Mouse (Mus musculus): ENCODE measurements around the gene Kcnj6. TPM values are rescaled to one million over a fixed set of nuclear protein-coding genes. Genes with fewer than 3 reads are reported as not detected.

Gene Kcnj6
- total and polyA plus RNA-seq, 2 experiments from 2014 or later = 1.5 to 8.7 TPM

GRCm38 (mm10) chr16:94837881-94838280, 159.6 kb downstream of the Kcnj6 start:
- Histone ChIP-seq H3K4me1 (ENCODE audit: insufficient read depth) (no peaks in the 10 kb centered on the region), H3K27me3 (ENCODE audit: insufficient read depth, low read length) (no peaks in the 10 kb centered on the region), H3K36me3 (ENCODE audit: insufficient read depth) (no peaks in the 10 kb centered on the region), H3K4me3 (ENCODE audit: low read depth, low read length) (no peak overlapping the region), H3K4me2 (ENCODE audit: low read depth) (no peak overlapping the region), H3K9ac (no peak overlapping the region), H3K27ac (ENCODE audit: low read depth, low read length) (no peak overlapping the region), H3K9me3 (ENCODE audit: low read length) (no peaks in the 10 kb centered on the region)
- no peak; the same call in 1 of the 2 replicates for ATAC-seq
- no peak for TF ChIP-seq CTCF (IDR thresholded peaks at IDR 0.05; ENCODE audit: low read depth)
- WGBS = 85% methylated on average over 9 of the region's 9 CpGs
- no peak for DNase-seq

GRCm38 (mm10) chr16:94834502-94834901, 163.0 kb downstream of the Kcnj6 start:
- H3K4me1 ChIP-seq (ENCODE audit: insufficient read depth) = no peaks in the 10 kb centered on the region
- H3K36me3 ChIP-seq (ENCODE audit: insufficient read depth) = no peaks in the 10 kb centered on the region

GRCm38 (mm10) chr16:94828166-94828565, 169.3 kb downstream of the Kcnj6 start:
- no peaks in the 10 kb centered on the region for H3K36me3 ChIP-seq (ENCODE audit: insufficient read depth)
- DNase-seq (no peak), ATAC-seq (no peak)
- 92% methylated on average over 18 of the region's 18 CpGs for WGBS
- TF ChIP-seq CTCF (IDR thresholded peaks at IDR 0.05; ENCODE audit: low read depth) = no peak
- H3K9me3 ChIP-seq (ENCODE audit: low read length) = no peaks in the 10 kb centered on the region
- no peak overlapping the region for H3K9ac ChIP-seq
- no peak overlapping the region for H3K27ac ChIP-seq (ENCODE audit: low read depth, low read length)
- H3K4me3 ChIP-seq (ENCODE audit: low read depth, low read length) = no peak overlapping the region
- H3K27me3 ChIP-seq (ENCODE audit: insufficient read depth, low read length) = no peaks in the 10 kb centered on the region
- H3K4me1 ChIP-seq (ENCODE audit: insufficient read depth) = peaks cover 7% of the 10 kb centered on the region; the same call in 1 of the 2 replicates
- H3K4me2 ChIP-seq (ENCODE audit: low read depth) = no peak overlapping the region

More at GRCm38 (mm10) chr16:94834502-94834901, 163.0 kb downstream of the Kcnj6 start:
- no peak overlapping the region for H3K4me2 ChIP-seq (ENCODE audit: low read depth)
- no peak overlapping the region for H3K27ac ChIP-seq (ENCODE audit: low read depth, low read length)
- no peak overlapping the region for H3K4me3 ChIP-seq (ENCODE audit: low read depth, low read length)
- no peak overlapping the region for H3K9ac ChIP-seq
- no peak for DNase-seq
- H3K27me3 ChIP-seq (ENCODE audit: insufficient read depth, low read length) = no peaks in the 10 kb centered on the region
- no peaks in the 10 kb centered on the region for H3K9me3 ChIP-seq (ENCODE audit: low read length)
- WGBS = 71% methylated on average over 9 of the region's 9 CpGs
- no peak for ATAC-seq
- TF ChIP-seq CTCF (IDR thresholded peaks at IDR 0.05; ENCODE audit: low read depth) = no peak

GRCm38 (mm10) chr16:94827092-94827585, 170.4 kb downstream of the Kcnj6 start:
- Histone ChIP-seq H3K4me1 (ENCODE audit: insufficient read depth) (peaks cover 7% of the 10 kb centered on the region; the same call in 1 of the 2 replicates), H3K27me3 (ENCODE audit: insufficient read depth, low read length) (no peaks in the 10 kb centered on the region), H3K4me2 (ENCODE audit: low read depth) (no peak overlapping the region), H3K9ac (no peak overlapping the region), H3K9me3 (ENCODE audit: low read length) (no peaks in the 10 kb centered on the region), H3K36me3 (ENCODE audit: insufficient read depth) (no peaks in the 10 kb centered on the region), H3K27ac (ENCODE audit: low read depth, low read length) (no peak overlapping the region; the same call in 1 of the 2 replicates), H3K4me3 (ENCODE audit: low read depth, low read length) (no peak overlapping the region)
- DNase-seq (peak; percentile 36), ATAC-seq (peak; percentile 78)
- WGBS = 20% methylated on average over 8 of the region's 8 CpGs
- TF ChIP-seq CTCF (IDR thresholded peaks at IDR 0.05; ENCODE audit: low read depth) = no peak

- no peak overlapping the region for H3K27ac ChIP-seq (ENCODE audit: low read depth, low read length)
- no peak overlapping the region for H3K4me3 ChIP-seq (ENCODE audit: low read depth, low read length)
- no peaks in the 10 kb centered on the region for H3K36me3 ChIP-seq (ENCODE audit: insufficient read depth)
- H3K4me2 ChIP-seq (ENCODE audit: low read depth) = no peak overlapping the region
- H3K9me3 ChIP-seq (ENCODE audit: low read length) = no peaks in the 10 kb centered on the region
- no peaks in the 10 kb centered on the region for H3K27me3 ChIP-seq (ENCODE audit: insufficient read depth, low read length)
- no peak for TF ChIP-seq CTCF (IDR thresholded peaks at IDR 0.05; ENCODE audit: low read depth)
- H3K4me1 ChIP-seq (ENCODE audit: insufficient read depth) = peaks cover 7% of the 10 kb centered on the region; the same call in 1 of the 2 replicates
- DNase-seq = no peak
- no peak overlapping the region for H3K9ac ChIP-seq
- 89% methylated on average over 6 of the region's 6 CpGs for WGBS
- no peak for ATAC-seq
These were observed 172.2 kb downstream of the Kcnj6 start for GRCm38 (mm10) chr16:94825274-94825673.

GRCm38 (mm10) chr16:94822611-94823010, 174.9 kb downstream of the Kcnj6 start:
- Histone ChIP-seq H3K4me3 (ENCODE audit: low read depth, low read length) (no peak overlapping the region), H3K36me3 (ENCODE audit: insufficient read depth) (no peaks in the 10 kb centered on the region), H3K27me3 (ENCODE audit: insufficient read depth, low read length) (no peaks in the 10 kb centered on the region), H3K9ac (no peak overlapping the region), H3K4me1 (ENCODE audit: insufficient read depth) (peaks cover 7% of the 10 kb centered on the region; the same call in 1 of the 2 replicates), H3K4me2 (ENCODE audit: low read depth) (no peak overlapping the region), H3K9me3 (ENCODE audit: low read length) (no peaks in the 10 kb centered on the region), H3K27ac (ENCODE audit: low read depth, low read length) (no peak overlapping the region)
- WGBS = 72% methylated on average over 5 of the region's 5 CpGs
- DNase-seq (no peak), ATAC-seq (no peak)
- TF ChIP-seq CTCF (IDR thresholded peaks at IDR 0.05; ENCODE audit: low read depth) = no peak

GRCm38 (mm10) chr16:94821610-94822009, 175.9 kb downstream of the Kcnj6 start:
- H3K27ac ChIP-seq (ENCODE audit: low read depth, low read length) = no peak overlapping the region
- H3K27me3 ChIP-seq (ENCODE audit: insufficient read depth, low read length) = no peaks in the 10 kb centered on the region
- WGBS = 80% methylated on average over 11 of the region's 11 CpGs
- no peak for DNase-seq
- TF ChIP-seq CTCF (IDR thresholded peaks at IDR 0.05; ENCODE audit: low read depth) = no peak
- no peak overlapping the region for H3K9ac ChIP-seq
- H3K9me3 ChIP-seq (ENCODE audit: low read length) = no peaks in the 10 kb centered on the region
- H3K36me3 ChIP-seq (ENCODE audit: insufficient read depth) = no peaks in the 10 kb centered on the region
- no peak for ATAC-seq
- H3K4me3 ChIP-seq (ENCODE audit: low read depth, low read length) = no peak overlapping the region
- no peaks in the 10 kb centered on the region for H3K4me1 ChIP-seq (ENCODE audit: insufficient read depth)
- no peak overlapping the region for H3K4me2 ChIP-seq (ENCODE audit: low read depth)

All from forebrain, postnatal 0 days (tissue).